Mouse (Mus musculus) stomach, postnatal 0 days (tissue): ENCODE measurements around the gene Gm8369. TPM values are rescaled to one million over a fixed set of nuclear protein-coding genes. Genes with fewer than 3 reads are reported as not detected.
"Not testable (repeated sequence)": the region's sequence is repeated elsewhere in the genome, so short reads cannot be mapped to it uniquely, and the experiment has no call there.

Experiments used
- ATAC-seq: fragments of 200-750 bp; cut with Nextera tagmentation; 2 replicates; pipeline ENCODE4 v1.8.0; 2017; ENCODE audit not compliant: low FRiP score, low TSS enrichment
- DNase-seq: peaks from one replicate; pipeline ENCODE4 v3.0.0-alpha.2; 2016; ENCODE audit warnings: low spot score
- H3K27ac ChIP-seq: fragments of 300-500 bp; sonication (generic); replicated peaks from 2 replicates; pipeline ENCODE4 v1.5.1; 2014; ENCODE audit warnings: mild to moderate bottlenecking, control low read depth
- H3K27me3 ChIP-seq: fragments of 300-500 bp; sonication (generic); 2 replicates; pipeline ENCODE4 v1.6.1; 2014; ENCODE audit warnings: low read length; ENCODE audit not compliant: control insufficient read depth, insufficient read depth
- H3K36me3 ChIP-seq: fragments of 300-500 bp; sonication (generic); 2 replicates; pipeline ENCODE4 v1.6.1; 2014; ENCODE audit warnings: low read length, mixed read lengths; ENCODE audit not compliant: control insufficient read depth, insufficient read depth
- H3K4me1 ChIP-seq: fragments of 300-500 bp; sonication (generic); replicated peaks from 2 replicates; pipeline ENCODE4 v1.6.1; 2014; ENCODE audit warnings: antibody characterized with exemption; ENCODE audit not compliant: control insufficient read depth, insufficient read depth
- H3K4me2 ChIP-seq: fragments of 300-500 bp; sonication (generic); replicated peaks from 2 replicates; pipeline ENCODE4 v1.6.1; 2014; ENCODE audit warnings: low read depth, mild to moderate bottlenecking, control low read depth, moderate library complexity
- H3K4me3 ChIP-seq: fragments of 300-500 bp; sonication (generic); 2 replicates; pipeline ENCODE4 v1.5.1; 2014; ENCODE audit warnings: low read depth, low read length, control low read depth
- H3K9ac ChIP-seq: fragments of 300-500 bp; sonication (generic); 2 replicates; pipeline ENCODE4 v1.6.1; 2014; ENCODE audit warnings: mild to moderate bottlenecking, low read length, control low read depth, mixed read lengths
- H3K9me3 ChIP-seq: fragments of 300-500 bp; sonication (generic); 2 replicates; pipeline ENCODE4 v1.6.1; 2016; ENCODE audit warnings: low read length; ENCODE audit not compliant: control insufficient read depth
- CTCF ChIP-seq: IDR thresholded peaks from 2 replicates; pipeline ENCODE4 v1.5.1; 2016; ENCODE audit warnings: antibody characterized with exemption, low read depth, mild to moderate bottlenecking, moderate library complexity
- EP300 ChIP-seq: optimal IDR thresholded peaks from 2 replicates; pipeline ENCODE3; 2016; ENCODE audit warnings: antibody characterized with exemption
- WGBS: fragments of 180-500 bp; shearing (Covaris S2); extraction: QIAGEN DNeasy Blood & Tissue Kit; methylation state at CpG from one replicate; pipeline ENCODE4 v1.1.7; 2014; 5-methylcytosine and 5-hydroxymethylcytosine counted together
- polyA plus RNA-seq: library from polyadenylated mRNA; unstranded; fragments of >200 nt; fragmentation: Nextera tagmentation; extraction: Ambion mirVana; gene quantifications from 2 replicates; pipeline ENCODE4 v1.2.1, GENCODE M21; 2015

Gene Gm8369
- polyA plus RNA-seq, 1 experiment from 2014 or later: 0.19 TPM

GRCm38 (mm10) chr19:11485266-11485665 is 472 bp upstream of the Gm8369 start:
- TF ChIP-seq CTCF (no peak), EP300 (no peak)
- no peaks in the 10 kb centered on the region for H3K27me3 ChIP-seq
- H3K4me2 ChIP-seq: no peak overlapping the region
- H3K4me3 ChIP-seq: no peak overlapping the region
- H3K9ac ChIP-seq: no peak overlapping the region
- no peaks in the 10 kb centered on the region for H3K9me3 ChIP-seq
- ATAC-seq (no peak), DNase-seq (no peak)
- H3K4me1 ChIP-seq: no peaks in the 10 kb centered on the region
- H3K36me3 ChIP-seq: no peaks in the 10 kb centered on the region
- WGBS: 76% methylated on average over 3 of the region's 3 CpGs
- H3K27ac ChIP-seq: no peak overlapping the region

DNA sequence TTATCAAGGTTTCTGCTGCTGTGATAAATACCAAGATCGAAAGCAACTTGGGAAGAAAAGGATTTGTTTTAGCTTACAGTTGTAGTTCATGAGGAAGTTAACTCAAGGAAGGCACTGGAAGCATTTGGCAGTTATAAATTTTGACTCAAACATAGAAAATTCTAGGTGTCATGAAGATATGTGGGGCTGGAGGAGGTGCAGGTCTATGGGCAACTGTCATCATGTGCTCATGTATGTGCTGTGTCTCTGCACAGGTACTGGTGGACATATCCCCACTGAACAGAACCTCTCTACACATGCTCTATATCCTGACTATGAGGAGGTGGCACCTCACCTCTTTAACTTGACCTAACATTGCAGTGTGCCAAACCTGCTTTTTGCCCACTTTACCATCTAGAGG is 861 bp downstream of the Gm8369 start:
- 92% methylated on average over 1 of the region's 1 CpGs for WGBS
- no peaks in the 10 kb centered on the region for H3K27me3 ChIP-seq
- DNase-seq: no peak
- H3K9ac ChIP-seq: no peak overlapping the region
- no peak overlapping the region for H3K4me2 ChIP-seq
- H3K4me1 ChIP-seq: no peaks in the 10 kb centered on the region
- TF ChIP-seq EP300 (no peak), CTCF (no peak)
- no peak for ATAC-seq
- H3K9me3 ChIP-seq: no peaks in the 10 kb centered on the region
- H3K4me3 ChIP-seq: no peak overlapping the region
- no peak overlapping the region for H3K27ac ChIP-seq
- H3K36me3 ChIP-seq: no peaks in the 10 kb centered on the region

GRCm38 (mm10) chr19:11491406-11492189 is 5.9 kb downstream of the Gm8369 start:
- Histone ChIP-seq H3K36me3 (no peaks in the 10 kb centered on the region), H3K4me2 (no peak overlapping the region), H3K9ac (no peak overlapping the region), H3K27ac (no peak overlapping the region), H3K4me3 (no peak overlapping the region), H3K9me3 (no peaks in the 10 kb centered on the region), H3K27me3 (no peaks in the 10 kb centered on the region), H3K4me1 (no peaks in the 10 kb centered on the region)
- TF ChIP-seq CTCF: no peak
- no peak for TF ChIP-seq EP300
- 65% methylated on average over 4 of the region's 4 CpGs for WGBS
- DNase-seq: no peak
- ATAC-seq: no peak

DNA sequence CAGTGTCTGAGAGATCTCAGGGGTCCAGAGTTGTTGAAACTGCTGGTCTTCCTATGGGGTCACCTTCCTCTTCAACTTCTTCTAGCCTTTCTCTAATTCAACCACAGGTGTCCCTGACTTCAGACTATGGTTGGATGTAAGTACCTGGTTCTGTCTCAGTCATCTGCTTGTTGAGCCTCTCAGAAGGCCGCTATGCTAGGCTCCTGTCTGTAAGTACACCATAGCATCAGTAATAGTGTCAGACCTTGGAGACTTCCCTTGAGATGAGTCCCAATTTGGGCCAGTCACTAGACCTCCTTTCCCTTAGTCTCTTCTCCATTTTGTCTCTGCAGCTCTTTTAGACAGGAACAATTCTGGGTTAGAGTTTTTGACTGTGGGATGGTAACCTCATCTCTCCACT is 6.9 kb downstream of the Gm8369 start:
- Histone ChIP-seq H3K9ac (no peak overlapping the region), H3K4me1 (no peaks in the 10 kb centered on the region), H3K27me3 (no peaks in the 10 kb centered on the region), H3K27ac (no peak overlapping the region), H3K36me3 (no peaks in the 10 kb centered on the region), H3K4me2 (no peak overlapping the region), H3K9me3 (no peaks in the 10 kb centered on the region), H3K4me3 (no peak overlapping the region)
- 78% methylated on average over 1 of the region's 1 CpGs for WGBS
- no peak for ATAC-seq
- no peak for DNase-seq
- no peak for TF ChIP-seq CTCF
- no peak for TF ChIP-seq EP300

DNA sequence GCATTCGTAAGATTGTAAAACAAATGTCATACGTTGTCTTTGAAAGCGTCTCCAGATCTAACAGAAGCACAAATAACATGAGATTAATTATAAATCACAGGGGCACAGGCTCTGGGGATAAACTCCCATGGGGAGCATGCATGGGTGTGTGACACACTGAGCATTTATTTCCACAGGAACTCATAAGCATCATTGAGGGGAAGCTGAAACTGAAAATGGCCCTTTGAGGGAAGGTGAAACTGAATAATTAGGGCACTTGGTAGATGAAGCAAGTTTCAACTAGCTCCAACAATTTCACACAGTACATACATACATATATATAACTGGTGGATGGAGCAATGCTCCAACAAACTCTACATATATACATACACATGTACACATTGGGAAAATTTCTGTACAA is 8.8 kb downstream of the Gm8369 start:
- Histone ChIP-seq H3K4me2 (no peak overlapping the region), H3K4me3 (no peak overlapping the region), H3K4me1 (no peaks in the 10 kb centered on the region), H3K9me3 (no peaks in the 10 kb centered on the region), H3K36me3 (no peaks in the 10 kb centered on the region), H3K27me3 (no peaks in the 10 kb centered on the region), H3K27ac (no peak overlapping the region), H3K9ac (no peak overlapping the region)
- no peak for DNase-seq
- WGBS: 63% methylated on average over 3 of the region's 3 CpGs
- TF ChIP-seq CTCF (no peak), EP300 (no peak)
- ATAC-seq: no peak

- Histone ChIP-seq H3K9ac (no peak overlapping the region), H3K9me3 (no peaks in the 10 kb centered on the region), H3K27me3 (no peaks in the 10 kb centered on the region), H3K4me1 (no peaks in the 10 kb centered on the region), H3K27ac (no peak overlapping the region), H3K4me3 (no peak overlapping the region), H3K36me3 (no peaks in the 10 kb centered on the region), H3K4me2 (no peak overlapping the region)
- 72% methylated on average over 6 of the region's 6 CpGs for WGBS
- no peak for ATAC-seq
- no peak for TF ChIP-seq CTCF
- TF ChIP-seq EP300: no peak
- DNase-seq: no peak
Measured at GRCm38 (mm10) chr19:11496361-11496760, 10.6 kb downstream of the Gm8369 start.

DNA sequence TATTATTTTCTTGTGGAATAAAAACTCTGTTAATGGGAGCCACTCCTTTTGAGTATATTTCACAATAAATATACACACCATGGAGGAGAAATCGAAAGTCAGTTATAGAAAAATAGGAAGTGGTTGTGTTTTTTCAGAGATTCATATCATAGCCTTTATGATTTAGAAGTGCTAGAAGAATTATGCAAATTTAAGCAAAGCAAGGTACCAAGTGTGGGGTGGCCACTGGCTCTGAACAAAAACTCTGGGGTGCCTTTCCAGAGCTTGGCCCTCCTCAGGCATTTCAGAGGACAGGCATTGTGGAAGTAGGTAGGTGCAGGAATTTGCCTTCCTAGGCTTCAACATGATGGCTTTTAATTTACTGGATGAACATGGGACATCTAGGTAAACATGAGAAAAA is 11.6 kb downstream of the Gm8369 start:
- not testable (repeated sequence) for DNase-seq, H3K4me3 ChIP-seq, H3K9ac ChIP-seq, H3K4me2 ChIP-seq, H3K27me3 ChIP-seq, H3K9me3 ChIP-seq, H3K4me1 ChIP-seq, ATAC-seq, H3K36me3 ChIP-seq, H3K27ac ChIP-seq
- WGBS: 73% methylated on average over 1 of the region's 1 CpGs
